Mouse (Mus musculus): ENCODE data around the gene Gak. TPM values are rescaled to one million over a fixed set of nuclear protein-coding genes. Genes with fewer than 3 reads are reported as not detected.

Gene Gak
- total RNA-seq, 2 experiments from 2014 or later, result 88.6 to 104 TPM

GRCm38 (mm10) chr5:108626050-108626660, 3.4 kb downstream of the Gak start:
- ATAC-seq (replicated peaks; ENCODE audit: low FRiP score, low TSS enrichment, poor library complexity, severe bottlenecking), result no peak

- no peak for ATAC-seq (replicated peaks; ENCODE audit: low FRiP score, low TSS enrichment, poor library complexity, severe bottlenecking)
Measured at GRCm38 (mm10) chr5:108621870-108622269, 7.7 kb downstream of the Gak start.

GRCm38 (mm10) chr5:108610426-108610825, 19.1 kb downstream of the Gak start:
- ATAC-seq (replicated peaks; ENCODE audit: low FRiP score, low TSS enrichment, poor library complexity, severe bottlenecking), result no peak

GRCm38 (mm10) chr5:108602537-108602936, 27.0 kb downstream of the Gak start:
- no peak for ATAC-seq (replicated peaks; ENCODE audit: low FRiP score, low TSS enrichment, poor library complexity, severe bottlenecking)

- no peak for ATAC-seq (replicated peaks; ENCODE audit: low FRiP score, low TSS enrichment, poor library complexity, severe bottlenecking)
Measured at GRCm38 (mm10) chr5:108599923-108600322, 29.6 kb downstream of the Gak start.

- ATAC-seq (replicated peaks; ENCODE audit: low FRiP score, low TSS enrichment, poor library complexity, severe bottlenecking), result no peak
Measured at GRCm38 (mm10) chr5:108581361-108581891, 48.1 kb downstream of the Gak start.

GRCm38 (mm10) chr5:108573054-108573453, 56.5 kb downstream of the Gak start:
- ATAC-seq (replicated peaks; ENCODE audit: low FRiP score, low TSS enrichment, poor library complexity, severe bottlenecking), result no peak

- ATAC-seq (replicated peaks; ENCODE audit: low FRiP score, low TSS enrichment, poor library complexity, severe bottlenecking), result no peak
Measured at GRCm38 (mm10) chr5:108570991-108571390, 58.6 kb downstream of the Gak start.

GRCm38 (mm10) chr5:108567104-108567503, 62.5 kb downstream of the Gak start:
- ATAC-seq (replicated peaks; ENCODE audit: low FRiP score, low TSS enrichment, poor library complexity, severe bottlenecking), result no peak

- no peak for ATAC-seq (replicated peaks; ENCODE audit: low FRiP score, low TSS enrichment, poor library complexity, severe bottlenecking)
Measured at GRCm38 (mm10) chr5:108566523-108566922, 63.0 kb downstream of the Gak start.

GRCm38 (mm10) chr5:108565381-108565780, 64.2 kb downstream of the Gak start:
- ATAC-seq (replicated peaks; ENCODE audit: low FRiP score, low TSS enrichment, poor library complexity, severe bottlenecking), result no peak

- no peak for ATAC-seq (replicated peaks; ENCODE audit: low FRiP score, low TSS enrichment, poor library complexity, severe bottlenecking)
Measured at GRCm38 (mm10) chr5:108564346-108564745, 65.2 kb downstream of the Gak start.

- no peak for ATAC-seq (replicated peaks; ENCODE audit: low FRiP score, low TSS enrichment, poor library complexity, severe bottlenecking)
Measured at GRCm38 (mm10) chr5:108562483-108562882, 67.1 kb downstream of the Gak start.

GRCm38 (mm10) chr5:108556986-108557385, 72.6 kb downstream of the Gak start:
- no peak for ATAC-seq (replicated peaks; ENCODE audit: low FRiP score, low TSS enrichment, poor library complexity, severe bottlenecking)

GRCm38 (mm10) chr5:108554041-108554440, 75.5 kb downstream of the Gak start:
- ATAC-seq (replicated peaks; ENCODE audit: low FRiP score, low TSS enrichment, poor library complexity, severe bottlenecking), result no peak

GRCm38 (mm10) chr5:108550207-108550594, 79.4 kb downstream of the Gak start:
- no peak for ATAC-seq (replicated peaks; ENCODE audit: low FRiP score, low TSS enrichment, poor library complexity, severe bottlenecking)

GRCm38 (mm10) chr5:108549489-108550206, 79.9 kb downstream of the Gak start, which contains the start of gene Cplx1:
TSS of gene Cplx1 (minus strand) at chr5:108550024.
- ATAC-seq (replicated peaks; ENCODE audit: low FRiP score, low TSS enrichment, poor library complexity, severe bottlenecking), result peak; percentile 62

GRCm38 (mm10) chr5:108549137-108549488, 80.4 kb downstream of the Gak start:
- ATAC-seq (replicated peaks; ENCODE audit: low FRiP score, low TSS enrichment, poor library complexity, severe bottlenecking), result no peak

GRCm38 (mm10) chr5:108547636-108548035, 81.9 kb downstream of the Gak start:
- ATAC-seq (replicated peaks; ENCODE audit: low FRiP score, low TSS enrichment, poor library complexity, severe bottlenecking), result no peak

GRCm38 (mm10) chr5:108543516-108544291, 85.9 kb downstream of the Gak start:
- ATAC-seq (replicated peaks; ENCODE audit: low FRiP score, low TSS enrichment, poor library complexity, severe bottlenecking), result peak; percentile 85
